Mouse (Mus musculus) yolk sac, embryonic 10.5 days (tissue): Measurements from ENCODE around the gene Tuba1b.
"Not testable (repeated sequence)": the region's sequence is repeated elsewhere in the genome, so short reads cannot be mapped to it uniquely, and the experiment has no call there.

Source experiments
- DNase-seq: peaks from one replicate; pipeline ENCODE4 v3.0.0-alpha.2; 2017; ENCODE audit warnings: low spot score

Gene Tuba1b

DNA sequence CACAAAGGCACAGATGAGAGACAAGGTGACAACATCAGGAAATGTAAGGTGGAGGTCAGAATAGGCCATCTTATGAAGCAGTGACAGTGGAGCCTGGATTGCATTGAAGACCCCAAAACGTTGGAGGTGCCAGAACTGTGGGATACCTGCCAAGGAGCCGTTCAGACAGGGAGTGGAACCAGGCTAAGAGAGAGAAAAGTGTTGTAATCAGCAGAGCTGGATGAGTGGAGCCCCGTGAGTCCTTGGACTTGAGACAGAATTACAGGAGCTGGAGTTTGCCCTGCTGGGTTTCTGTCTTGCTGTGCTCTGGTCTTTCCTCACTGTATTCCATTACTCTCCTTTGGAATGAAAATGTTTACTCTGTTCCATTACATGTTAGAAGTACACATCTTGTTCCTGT lies 11.8 kb downstream of the Tuba1b start:
- peak; percentile 26 for DNase-seq

DNA sequence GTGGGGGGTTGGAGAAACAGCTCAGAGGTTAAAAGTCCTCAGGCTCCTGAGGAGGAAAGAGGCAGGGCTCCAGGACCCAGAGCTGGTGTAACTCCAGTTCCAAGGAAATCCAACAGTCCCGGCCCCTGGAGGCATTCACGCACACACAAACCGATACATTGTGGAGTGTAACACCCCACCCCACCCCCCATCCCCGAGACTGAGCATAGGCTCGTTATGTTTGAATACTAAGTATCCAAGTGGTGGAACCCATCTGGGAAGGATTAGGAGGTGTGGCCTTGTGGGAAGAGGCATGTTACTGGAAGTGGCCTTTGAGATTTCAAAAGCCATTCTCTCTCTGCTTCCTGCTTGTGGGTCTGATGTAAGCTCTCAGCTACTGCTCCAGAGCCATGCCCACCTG lies 12.9 kb downstream of the Tuba1b start:
- no peak for DNase-seq

DNA sequence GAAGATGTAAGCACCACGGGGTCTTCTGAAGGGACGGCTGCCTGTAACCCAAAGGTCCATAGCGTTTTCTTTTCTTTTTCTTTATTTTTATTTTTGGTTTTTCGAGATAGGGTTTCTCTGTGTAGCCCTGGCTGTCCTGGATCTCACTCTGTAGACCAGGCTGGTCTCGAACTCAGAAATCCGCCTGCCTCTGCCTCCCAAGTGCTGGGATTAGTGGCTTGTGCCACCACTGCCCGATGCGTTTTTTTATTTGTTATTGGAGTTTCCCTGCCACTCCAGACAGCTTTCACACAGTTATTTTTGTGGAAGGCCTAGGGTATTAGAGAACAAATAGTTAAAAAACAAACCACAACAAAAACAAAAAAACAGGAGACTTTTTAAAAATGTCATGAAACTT lies 15.9 kb downstream of the Tuba1b start:
- DNase-seq, result not testable (repeated sequence)

DNA sequence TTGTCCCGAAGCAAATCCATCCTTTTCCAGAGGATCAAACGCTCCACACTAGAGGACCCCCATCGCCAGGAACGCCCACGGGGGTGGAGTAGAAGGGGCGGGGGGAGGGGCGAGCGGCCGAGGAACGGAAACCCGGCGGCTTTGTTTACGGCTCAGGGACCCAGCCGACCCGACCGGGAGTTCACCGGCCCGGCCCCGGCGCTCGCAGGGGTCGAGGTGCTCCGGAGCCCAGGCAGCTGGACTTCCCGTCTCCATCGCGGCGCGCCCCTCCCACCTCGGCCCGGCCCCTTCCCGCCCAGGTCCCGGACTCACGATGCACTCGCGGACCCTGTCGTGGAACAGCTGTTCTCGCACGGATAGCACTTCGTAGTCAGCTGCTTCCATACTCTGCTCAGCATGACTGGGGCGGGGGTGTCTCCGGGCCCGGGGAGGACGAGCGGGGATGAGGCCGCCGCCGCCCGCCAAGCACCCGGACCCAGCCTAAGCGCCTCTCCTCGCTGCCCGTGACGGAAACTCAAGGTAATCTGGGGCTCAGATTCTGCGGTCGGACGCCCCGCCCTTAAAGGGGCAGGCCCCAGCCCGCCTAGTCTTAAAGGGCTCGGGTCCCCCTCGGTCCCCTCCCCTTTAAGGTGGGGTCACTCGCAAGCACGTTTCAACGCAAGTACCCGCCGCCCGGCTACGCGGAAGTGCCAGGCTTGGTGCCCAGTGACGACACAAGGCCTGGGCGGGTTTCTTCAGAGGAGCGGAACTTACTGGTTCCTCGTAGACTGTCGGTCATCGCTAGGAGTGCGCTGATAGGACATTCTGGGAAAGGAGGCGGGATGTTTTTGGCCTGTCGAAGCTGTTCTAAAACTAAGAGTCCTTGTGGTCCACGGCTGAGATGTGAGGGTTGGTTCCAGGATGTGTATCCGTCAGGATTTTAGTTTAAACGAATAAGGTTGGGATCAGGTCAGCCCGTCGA lies 16.5 kb downstream of the Tuba1b start, which contains the start of gene Lmbr1l:
Gene Lmbr1l, minus strand, starts transcription at position 694 of the 961 bp plus-strand sequence.
- peak; percentile 99 for DNase-seq

DNA sequence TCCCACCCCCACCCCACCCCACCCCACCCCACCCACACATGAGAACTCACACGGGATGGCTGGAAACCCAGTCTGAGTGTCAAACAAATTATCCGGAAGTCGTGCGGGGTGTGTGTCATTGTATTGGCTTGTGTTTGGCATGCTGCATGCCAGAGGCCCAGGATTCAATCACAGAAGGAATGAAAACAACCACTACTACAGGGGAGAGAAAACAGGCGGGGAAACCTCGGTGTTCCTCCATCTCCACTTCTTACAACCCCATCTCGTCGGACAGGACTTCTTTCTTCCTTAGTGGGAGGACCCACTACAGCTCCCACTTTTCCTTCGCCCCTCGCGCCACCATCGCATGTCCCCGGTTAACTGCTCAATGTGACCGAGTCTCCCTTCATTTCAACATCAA lies 17.3 kb downstream of the Tuba1b start:
- DNase-seq, result no peak

DNA sequence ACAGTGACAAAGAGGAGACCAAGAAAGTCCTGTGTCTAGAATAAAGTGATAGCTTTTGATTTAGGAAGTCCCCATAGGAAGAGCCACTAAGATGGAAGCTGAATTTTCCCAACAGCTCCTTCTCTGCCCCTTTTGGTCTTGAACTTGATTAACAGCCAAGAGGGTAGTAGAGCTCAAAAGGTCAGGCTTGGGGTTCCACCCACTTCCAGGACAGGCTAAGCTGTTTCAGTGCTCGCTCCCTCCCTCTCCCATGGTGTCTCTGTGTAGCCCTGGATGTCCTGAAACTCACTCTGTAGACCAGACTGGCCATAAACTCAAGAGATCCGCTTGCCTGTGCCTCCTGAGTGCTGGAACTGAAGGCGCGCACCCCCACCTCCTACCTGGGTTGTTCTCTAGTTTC lies 18.3 kb downstream of the Tuba1b start:
- no peak for DNase-seq

DNA sequence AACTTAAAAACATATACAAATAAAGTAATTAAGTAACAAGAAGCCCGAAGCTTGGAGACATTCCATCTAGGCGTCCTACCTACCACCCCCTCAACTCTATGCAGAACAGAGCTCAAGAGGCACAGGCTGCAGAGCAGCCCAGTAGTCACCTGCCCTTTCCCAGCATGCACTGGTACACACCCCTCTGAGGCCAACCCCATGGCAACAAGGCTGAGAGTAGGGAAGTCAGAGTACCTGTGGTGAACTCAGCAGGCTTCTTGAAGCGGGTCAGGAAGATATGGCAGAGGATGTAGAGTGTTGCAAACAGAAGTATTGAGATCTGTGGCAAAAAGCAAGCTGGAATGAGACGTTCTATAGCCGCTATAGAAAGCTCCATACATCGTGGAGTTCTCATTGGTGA lies 19.5 kb downstream of the Tuba1b start:
- no peak for DNase-seq

DNA sequence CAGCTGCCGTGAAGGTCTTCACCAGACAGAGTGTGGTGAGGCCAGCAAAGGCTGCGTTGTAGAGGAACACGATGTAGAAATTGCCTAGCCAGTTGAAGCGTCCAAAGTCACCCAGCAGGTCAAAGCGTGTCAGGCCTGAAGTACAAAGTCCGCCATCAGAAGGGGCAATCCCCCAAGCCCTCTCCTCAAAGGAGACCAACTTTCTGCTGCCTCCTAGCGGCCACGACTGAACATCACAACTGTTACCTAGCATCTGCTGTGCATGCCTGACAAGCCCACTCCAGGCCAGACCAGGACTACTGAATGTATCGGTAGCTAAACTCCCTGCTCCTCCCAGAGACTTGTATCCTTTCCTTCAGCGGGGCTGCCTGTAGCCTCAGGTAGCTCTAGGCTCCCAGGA lies 29.7 kb downstream of the Tuba1b start:
- peak; percentile 82 for DNase-seq

DNA sequence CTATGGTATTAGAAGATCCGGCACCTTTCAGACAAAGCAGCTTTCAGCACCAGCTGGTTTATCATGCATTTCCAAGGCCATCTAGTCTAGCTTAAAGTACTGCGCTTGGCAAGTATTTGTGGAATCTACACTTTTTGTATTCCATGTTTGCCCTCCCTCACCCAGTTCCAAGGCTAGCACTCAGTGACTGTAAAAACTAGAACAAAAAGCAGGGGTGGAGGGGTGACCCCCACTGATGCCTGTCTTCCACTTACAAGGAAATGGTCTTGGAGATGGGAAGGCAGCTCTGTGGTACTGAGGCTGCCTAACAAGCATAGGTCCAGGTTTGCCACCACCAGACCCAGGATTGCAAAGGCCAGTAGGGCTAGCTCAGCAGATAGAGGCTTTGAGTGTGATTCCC lies 31.8 kb downstream of the Tuba1b start:
- DNase-seq, result no peak

DNA sequence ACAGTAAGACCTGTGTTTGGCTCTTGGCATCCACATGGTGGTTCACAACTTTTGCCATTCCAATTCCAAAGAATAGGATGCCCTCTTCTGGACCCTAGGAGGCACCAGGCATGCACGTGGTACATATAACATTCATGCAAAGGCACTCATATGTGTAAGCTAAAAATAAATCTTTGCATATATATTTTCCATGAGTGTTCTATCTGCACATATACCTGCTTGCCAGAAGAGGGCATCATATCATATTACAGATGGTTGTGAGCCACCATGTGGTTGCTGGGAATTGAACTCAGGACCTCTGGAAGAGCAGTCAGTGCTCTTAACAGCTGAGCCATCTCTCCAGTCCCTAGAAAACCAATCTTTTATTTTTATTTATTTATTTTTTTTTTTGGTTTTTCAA lies 32.8 kb downstream of the Tuba1b start:
- no peak for DNase-seq

DNA sequence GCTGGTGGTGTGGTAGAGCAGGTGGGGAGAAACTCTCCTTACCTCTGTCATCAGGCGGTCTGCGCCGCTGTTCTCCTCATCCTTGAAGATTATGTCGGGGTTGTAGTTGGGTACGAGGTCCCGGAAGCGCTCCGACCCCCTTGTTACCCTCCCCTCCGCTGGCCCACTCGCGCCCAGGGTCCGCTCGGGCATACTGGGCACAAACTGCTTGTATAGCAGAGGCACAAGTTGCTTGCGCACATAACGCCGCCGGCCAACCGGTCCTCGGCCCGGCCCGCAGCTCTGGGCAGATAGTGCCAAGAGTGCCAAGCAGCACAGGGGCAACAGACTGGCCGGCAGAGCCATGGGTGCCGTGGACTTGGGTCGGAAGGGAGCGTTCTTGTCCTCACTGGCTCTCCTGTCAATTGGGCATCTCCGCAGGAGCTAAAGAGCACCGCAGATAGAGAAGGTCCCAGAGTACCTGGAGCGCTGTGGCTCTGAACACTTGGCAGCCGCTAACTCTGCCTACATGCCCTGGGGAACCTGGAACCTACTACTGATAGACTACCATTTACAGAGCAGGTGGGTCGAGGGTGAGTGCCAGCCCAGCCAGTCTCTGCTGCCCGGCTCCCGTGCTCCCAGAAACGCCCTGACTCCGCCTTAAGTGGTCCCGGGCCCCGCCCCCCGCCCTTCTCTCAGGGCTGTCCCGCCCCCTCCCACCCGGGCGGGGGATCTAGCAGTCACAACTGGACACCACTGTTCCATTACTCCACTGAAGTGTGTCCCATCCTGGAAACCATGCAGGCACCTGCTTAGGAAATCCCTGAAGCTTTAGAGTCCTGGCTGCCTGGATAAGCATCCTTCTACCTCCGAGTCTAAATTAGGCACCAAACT lies 36.2 kb downstream of the Tuba1b start, which contains the start of gene Dhh:
Gene Dhh, minus strand, starts transcription at position 613 of the 873 bp plus-strand sequence.
- peak; percentile 40 for DNase-seq

DNA sequence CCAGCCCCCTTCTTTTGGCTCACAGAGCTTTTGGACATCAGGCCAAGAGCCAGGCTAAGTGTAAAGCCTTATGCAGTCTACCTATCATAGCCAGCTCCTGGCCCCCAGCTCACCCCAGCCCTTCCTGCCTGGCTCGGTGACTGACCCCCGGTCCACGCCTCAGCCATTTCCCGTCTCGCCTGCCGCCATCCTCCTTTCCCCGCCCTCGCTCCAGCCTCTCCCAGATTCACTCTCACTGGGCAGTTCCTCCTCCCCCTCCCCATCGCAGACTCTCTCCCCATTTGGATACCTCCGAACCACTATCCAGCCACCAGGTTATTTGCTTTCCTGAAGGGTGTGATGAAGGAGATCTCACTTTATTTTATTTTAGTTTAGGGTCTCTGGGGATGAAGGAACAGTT lies 36.9 kb downstream of the Tuba1b start:
- DNase-seq, result no peak

DNA sequence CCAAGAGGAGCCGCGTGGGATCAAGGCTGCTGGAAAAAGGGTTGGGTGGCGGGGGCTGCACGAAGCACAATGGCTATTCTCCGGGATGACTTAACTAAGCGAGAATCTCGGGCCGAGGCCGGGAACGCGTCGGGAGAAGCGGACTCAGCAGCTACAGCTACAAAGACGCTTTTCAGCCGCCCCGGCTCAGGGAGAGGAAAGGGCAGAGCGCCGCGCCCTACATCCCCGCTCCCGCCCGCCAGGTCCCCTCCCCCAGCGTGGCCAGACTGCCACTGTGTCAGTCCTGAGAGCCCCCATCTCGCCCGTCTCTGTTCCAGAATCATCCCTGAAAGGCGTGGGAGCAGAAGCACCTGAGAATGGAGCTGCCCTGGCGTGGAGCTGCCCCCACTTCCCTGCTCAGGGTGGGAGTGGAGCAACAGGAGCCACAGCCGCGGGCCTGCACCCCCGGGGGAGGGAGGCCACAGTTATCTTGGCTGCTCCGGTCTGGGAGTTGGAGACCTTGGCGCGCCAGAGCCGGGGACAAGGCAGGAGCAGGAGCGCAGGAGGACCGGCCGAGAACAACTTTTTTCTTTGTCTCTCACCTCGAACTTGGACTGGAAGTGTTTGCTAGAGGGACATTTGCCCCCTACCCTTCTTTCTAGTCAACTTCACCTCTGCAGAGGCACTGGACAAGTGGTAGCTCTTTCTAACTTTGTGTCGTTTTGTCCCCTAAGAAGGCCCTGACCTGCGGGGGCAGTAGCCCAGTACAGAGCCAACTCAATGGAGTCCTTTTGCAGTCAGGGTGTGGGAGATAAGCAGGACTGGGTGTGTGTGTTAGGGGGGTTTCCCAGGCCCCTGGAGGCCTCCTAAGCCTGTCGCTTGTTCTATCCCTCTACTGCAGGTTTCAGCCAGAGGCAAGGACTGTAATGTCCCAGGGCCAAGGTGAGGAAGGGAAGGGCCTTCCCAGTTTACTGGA lies 38.5 kb downstream of the Tuba1b start:
- DNase-seq, result peak; percentile 37

DNA sequence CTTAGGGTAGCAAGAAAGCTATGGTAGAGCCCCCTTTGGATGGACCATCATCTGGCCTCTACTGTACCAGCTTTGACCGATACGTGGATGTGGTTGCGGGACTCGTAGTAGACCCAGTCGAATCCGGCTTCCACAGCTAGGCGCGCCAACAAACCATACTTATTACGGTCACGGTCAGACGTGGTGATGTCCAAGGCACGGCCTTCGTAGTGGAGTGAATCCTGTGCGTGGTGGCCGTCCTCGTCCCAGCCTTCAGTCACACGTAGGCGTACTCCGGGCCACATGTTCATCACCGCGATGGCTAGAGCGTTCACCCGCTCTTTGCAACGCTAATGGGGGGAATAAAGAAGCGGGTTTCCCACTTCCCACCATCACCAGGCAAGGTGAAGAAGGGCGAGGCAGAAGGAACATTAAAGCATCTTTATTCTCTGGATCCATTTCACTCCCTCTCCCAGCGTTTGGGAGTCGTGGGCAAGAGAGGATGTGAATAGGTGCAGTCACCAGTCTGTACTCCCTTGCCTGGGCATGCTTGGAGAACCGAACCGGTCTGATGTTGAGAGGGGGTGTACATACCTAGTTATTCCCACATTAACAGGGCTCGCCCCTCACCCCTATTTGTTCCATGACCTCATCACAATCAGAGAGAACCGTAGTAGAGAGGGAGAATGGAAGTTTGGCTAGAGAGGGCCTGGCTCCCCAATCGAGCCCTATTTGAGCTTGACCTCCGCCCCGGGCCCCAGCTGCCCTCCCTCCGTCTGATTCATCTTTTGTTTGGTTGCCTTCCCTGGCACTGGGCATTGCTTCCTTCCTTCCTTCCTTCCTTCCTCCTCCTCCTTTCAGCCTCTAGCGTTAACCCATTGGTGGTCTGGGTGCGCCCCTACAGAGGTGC lies 39.4 kb downstream of the Tuba1b start:
- no peak for DNase-seq

DNA sequence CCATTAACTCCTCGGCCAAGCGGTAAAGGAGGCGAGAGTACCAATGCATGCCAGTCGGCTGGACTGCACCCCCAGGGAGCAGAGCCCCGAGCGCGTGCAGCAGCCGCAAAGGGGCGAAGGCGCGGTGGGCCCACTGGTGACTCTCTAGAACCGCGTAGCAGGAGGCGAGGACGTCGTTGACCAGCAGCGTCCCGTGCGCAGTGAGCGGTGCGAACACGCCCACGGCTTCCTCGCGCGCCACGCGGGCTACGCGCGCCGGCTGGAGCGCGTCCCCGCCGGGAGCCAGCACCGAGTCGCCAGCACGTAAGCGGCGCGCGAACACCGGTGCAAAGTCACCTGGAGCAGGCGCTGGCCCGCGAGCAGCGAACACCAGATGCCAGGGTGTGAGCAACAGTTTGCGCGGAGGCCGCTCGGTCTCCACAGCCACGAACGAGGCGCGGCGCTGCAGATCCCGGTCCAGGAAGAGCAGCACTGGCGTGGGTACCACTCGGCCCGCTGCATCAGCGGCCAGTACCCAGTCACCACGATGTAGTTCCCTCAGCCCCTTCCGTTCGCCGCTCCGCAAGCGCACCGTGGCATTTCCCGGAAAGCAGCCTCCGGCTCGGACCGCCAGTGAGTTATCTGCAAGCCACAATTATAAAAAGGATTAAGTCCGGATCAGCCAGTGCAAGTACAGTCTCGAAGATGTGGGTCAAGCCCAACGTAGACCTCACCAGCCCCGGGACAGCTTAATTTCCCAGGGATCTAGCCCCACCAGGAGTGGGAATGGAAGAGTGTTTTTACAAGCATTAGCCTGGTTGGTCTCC lies 40.2 kb downstream of the Tuba1b start, which contains the start of gene Rhebl1:
Gene Rhebl1, minus strand, starts transcription at position 601 of the 806 bp plus-strand sequence.
- DNase-seq, result peak; percentile 33

DNA sequence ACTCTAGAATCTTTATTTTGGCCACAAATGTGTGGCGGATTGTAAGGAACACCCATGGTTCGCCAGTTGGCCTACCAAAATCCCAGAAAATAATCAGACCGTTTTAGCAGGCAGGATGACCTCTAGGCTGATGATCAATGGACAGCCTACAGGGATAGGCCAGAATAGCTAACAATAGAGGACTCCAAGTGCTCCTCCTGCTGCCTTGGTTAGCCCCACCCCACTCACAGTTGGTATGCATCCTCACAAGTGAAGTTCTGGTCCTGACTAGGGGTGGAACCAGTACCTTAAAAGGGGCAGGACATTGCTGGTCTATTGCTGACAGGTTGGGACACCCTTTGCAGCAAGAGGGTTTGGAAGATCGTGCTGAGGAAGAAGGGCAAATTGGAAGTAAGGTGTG lies 41.3 kb downstream of the Tuba1b start:
- DNase-seq, result no peak

DNA sequence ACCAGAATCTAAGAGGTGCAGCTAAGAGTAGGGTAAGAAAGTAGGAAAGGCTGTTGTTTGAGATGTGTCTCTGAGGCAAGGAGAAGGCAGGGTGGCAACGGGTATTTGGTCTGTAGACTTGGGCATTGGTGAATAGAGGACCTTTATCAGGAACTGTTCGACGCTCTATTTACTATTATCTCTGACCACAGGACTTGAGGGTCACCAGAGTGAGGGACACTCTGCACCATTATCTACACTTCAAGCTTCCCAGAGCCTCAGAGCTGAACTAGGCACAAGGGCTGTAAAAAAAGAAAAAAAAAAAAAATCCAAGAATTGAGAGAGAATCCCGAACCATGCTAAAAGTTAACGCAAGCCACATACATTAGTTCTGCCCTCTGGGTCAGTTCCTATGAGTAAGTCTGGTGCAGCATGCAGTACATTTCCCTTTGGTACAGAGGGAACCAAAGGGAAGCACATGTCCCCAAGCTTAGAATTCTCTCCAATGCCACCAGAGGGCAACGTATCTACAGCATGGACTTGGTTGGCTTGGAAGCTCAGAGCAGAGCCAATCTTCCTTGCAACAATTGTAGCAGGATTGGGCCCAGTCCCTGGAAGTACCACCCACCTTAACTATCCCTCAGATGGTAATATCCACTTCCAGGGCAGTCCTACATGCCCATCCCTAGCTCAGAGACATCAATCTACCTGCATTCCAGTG lies 42.3 kb downstream of the Tuba1b start:
- peak; percentile 64 for DNase-seq

DNA sequence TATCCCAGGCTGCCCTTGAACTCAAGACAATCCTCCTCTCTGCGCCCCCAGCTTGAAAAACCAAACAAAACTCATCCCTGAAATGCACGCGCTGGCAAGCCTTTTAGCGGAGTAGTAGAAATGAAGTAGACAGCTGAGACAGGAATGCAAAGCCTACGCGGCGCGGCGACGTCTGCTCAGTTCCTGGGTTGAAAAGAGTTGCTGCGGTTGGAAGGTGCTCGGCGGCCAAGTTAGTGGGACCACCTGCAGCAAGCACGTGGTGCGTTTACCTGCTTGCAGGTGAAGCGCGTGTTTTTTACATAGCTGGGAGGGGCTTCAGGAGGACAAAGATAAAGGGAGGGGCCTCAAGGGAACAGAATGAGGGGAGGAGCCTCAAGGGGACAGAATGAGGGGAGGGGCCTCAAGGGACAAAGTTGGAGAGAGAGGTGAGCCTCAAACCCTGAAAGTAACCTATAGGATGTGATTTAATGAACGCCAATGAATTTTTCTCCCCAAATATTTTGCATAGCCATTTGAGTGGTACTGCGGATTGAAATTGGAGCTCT lies 43.1 kb downstream of the Tuba1b start:
- DNase-seq, result peak; percentile 73

DNA sequence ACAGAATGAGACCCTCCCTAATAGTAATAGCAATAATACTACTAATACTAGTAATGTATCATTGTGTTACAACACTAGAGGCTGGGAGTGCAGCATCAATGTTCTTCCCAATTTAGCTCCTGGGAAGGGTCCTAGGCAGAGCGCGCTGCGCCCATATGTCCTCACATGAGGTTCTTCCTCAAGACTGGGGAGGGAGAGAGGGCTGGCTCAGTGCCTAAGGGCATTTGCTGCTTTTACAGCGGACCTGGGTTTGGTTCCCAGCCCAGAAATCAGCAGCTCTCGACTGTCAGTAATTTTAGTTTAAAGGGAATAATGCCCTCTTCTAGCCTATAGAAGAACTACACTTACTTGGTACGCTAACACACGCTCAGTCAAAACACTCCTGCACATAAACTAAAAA lies 46.8 kb downstream of the Tuba1b start:
- no peak for DNase-seq
